Mouse (Mus musculus) c-Kit-positive CD71-negative TER-119-negative erythroid progenitor cells, embryonic 14.5 days (primary cell): Measurements from ENCODE around the gene Commd6.

ENCODE experiments used
- DNase-seq: peaks from one replicate; pipeline ENCODE4 v3.0.0-alpha.2; 2013; ENCODE audit warnings: low read depth

The Commd6 gene

DNA sequence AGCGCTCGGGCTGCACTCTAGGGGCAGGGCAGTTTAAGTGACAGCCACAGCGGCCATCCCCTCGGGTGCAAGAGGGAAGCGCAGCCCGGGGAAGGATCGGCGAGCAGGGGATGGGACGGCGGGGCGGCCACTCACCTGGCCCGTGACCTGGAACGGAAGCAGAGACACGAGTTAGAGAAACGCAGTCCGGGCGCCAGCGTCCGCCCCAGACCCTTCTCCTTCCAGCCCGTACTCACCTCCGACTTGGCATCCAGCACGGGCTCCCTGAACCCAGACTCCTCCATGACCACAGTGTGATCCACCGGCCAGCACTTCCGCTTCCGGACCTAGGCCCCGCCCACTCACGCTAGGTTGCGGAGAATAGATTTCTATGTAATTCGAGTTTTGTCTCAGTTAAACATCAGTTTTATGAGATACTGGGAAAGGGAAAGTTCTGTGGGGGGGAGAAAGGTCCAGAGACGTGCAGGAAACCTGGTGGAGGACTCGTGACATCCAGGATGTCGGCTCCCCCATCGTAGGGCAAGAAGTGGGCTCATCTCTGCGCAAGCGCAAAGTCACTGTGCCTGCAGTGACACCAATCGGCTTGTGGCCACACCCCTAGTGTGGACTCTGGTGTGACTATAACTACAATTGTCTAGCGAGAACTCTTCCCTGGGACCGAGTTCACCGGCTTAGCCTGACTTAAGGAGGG lies at the start of gene Commd6:
TSS of gene Commd6 (minus strand) at position 534 of the 691 bp plus-strand sequence.
- peak; percentile 84 for DNase-seq

DNA sequence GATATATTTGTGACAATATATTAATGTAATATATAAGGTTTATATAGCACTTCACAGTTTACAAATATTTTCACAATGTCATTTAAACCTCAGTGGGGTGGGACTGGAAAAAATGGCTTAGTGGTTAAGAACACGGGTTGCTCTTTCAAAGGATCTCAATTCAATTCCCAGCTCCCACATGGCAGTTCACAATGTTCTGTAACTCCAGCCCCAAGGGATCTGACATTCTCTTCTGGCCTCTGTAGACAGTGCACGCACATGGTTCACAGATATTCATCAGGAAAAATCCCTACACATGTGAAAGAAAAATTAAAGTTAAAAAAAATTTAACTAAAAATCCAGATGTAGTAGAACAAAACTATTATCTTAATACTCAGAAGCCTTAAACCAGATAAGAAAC lies 47.9 kb upstream of the Commd6 start:
- DNase-seq: no peak

DNA sequence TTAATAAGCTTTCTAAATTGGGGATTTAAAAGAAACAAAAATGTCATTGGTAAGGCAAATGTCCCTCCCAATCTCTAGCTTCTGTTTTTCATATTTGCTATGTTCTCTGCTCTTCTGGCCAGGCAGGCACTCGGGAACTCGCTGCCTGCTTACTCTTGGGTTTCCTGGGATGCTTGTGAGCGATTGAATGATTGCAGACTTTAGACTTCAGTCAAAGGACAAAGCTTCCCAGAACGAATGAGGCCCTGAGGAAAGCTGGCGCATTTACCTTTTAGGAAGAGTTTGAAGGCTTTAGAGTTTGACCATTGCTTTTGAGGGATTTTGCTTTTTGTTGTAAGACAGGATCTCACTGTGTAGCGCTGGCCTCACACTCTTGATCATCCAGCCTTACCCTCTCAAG lies 47.2 kb upstream of the Commd6 start:
- no peak for DNase-seq

DNA sequence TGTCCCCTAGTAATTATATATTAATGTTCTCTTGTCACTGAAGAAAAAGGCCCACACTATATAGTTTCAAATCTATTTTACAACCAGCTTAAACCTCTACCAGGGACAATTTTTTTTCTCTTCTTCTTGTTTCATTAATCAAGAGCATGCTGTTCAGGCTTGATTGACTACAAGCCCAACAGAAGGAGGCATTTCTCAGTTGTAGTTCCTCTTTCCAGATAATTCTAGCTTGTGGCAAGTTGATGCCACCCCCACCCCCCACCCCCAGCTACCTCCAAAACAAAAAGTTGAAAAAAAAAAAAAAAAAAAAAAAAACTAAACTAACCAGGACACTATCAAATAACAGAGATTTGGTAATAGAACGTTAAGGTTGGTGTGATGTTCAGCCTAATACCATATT lies 31.7 kb upstream of the Commd6 start:
- DNase-seq: no peak

DNA sequence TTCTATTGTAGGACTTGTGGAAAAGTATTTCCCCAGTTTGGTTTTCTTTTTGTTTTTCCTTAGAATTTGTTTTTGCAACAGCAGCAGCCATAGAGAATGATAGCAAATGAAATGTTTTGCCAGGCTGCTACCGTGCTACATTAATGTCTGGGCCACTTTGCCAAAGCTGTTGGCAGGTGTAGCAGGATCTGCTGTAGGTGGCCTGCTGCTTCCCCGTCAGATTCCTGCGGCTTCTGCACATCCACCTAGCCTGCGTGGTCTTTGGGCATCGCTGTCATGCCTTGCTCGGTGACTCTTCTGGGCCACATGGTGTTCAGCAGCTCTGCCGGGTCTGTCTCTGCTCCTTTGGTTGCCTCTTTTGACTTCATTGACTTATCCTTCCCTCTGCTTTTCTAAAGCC lies 28.1 kb upstream of the Commd6 start:
- DNase-seq: no peak

DNA sequence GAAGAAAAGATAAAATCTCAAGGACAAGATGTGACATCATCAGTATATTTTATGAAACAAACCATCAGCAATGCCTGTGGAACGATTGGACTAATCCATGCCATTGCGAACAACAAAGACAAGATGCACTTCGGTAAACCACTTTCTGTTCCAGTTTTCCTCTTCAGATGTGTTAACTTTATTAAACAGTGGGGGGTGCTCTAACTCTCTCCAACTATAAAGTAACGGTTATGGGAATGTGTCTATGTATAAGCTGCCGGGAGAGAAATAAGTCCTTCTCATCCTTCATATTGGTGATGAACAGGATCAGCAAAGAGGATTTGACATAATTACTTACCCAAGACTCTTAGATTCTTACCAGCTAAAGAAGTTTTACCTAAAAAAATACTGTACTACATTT lies 26.1 kb upstream of the Commd6 start:
- no peak for DNase-seq

DNA sequence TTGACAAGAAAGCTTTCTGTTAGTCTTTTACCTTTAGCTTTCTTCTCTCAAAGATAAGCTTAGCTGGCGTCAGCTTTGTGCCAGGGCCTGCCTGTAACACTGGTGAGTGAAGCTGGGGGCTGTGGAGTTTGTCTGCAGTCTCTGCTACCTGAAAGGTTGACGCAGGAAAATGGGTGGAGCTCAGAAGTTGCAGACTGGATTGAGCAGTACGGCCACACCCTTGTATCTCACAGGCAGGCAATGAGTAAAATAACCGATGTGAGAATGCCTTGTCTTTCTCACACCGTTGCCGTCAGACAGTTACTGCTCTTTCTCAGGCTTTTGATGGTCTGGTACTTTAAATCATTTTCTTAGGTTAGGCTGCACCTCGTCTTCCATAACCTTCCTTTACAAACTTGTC lies 25.6 kb upstream of the Commd6 start:
- DNase-seq: no peak

DNA sequence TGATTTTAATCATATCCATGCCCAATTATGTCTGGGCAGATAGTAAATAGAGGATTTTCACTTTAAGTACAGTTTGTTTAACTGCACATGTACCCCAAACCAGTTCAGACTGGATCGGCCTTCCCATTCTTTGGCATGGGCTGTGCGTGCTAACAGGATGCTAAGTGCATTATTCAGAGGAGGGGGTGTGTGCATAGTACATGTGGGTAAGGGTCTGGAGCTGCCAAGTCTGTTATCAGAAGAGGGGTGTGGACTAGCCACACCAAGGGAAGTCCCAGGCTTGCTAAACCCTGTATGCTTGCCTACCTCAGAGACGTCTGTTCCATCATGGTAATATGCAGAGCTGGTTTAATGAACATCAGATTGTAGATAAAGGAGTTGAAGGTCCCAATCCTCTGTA lies 23.8 kb upstream of the Commd6 start:
- no peak for DNase-seq

DNA sequence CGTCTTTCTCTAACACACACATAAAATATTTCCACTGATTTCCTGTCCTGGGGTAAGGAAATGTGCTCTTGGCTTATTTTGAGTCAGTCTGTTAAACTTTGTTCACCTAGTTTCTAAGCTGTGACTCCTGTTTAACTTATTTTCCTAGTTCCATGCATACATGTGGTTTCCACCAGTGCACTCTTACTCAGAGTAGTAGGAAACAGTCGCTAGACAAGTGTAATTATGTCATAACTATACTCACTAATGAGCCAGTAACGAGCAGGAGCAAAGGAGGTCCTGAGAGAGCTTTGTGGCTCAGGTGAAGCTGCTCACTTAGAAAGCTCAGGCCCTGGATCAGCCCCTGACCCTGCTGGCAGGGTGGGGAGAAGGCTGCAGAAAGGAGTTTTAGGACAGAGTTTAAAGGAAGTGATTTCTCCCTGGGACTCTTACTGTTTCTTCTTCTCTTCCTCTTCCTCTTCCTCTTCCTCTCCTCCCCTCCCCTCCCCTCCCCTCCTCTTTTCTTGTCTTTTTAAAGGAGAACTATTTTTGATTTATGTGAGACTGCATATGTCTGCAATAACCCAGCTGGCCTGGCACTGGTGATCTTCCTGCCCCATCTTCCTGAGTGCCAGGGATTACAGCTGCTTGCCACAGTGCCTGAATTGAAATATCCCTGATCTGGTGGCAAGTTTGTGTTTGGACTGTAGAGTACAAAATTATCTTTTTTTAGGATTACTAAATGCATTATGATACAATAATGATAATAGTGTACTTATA lies 21.3 kb upstream of the Commd6 start:
- DNase-seq: no peak

DNA sequence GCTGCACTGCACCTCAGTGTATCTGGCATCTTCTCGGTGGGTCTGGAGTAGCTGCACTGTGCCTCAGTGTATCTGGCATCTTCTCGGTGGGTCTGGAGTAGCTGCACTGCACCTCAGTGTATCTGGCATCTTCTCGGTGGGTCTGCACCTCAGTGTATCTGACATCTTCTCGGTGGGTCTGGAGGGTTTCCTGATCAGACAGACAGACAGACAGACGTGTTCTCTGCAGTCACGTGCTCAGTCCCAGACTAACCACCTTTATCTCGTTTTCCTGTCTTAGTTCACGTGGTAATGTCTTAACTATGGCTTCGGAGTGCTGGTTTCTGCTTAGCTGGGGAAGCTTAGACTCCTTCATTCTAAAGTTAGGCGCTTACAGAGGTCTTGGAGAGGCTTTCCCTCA lies 15.8 kb upstream of the Commd6 start:
- DNase-seq: no peak

DNA sequence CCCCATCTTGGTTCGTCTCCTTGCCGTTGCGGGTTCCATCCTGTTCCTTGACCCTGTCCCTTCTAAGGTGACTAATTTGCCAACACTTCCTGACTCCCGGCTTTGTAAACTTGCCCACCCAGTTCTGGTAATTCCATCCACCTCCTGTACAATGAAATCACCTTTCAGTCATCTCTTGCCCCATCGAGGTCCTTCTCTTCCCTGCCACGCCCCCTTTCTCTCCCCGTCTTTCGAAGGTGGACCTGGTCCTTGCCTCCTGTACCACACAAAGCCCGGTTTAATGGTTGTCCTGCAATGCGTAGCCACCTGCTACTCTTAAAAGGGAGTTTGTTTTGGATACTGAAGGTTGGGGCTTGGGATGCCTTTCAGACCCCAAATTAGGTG lies 14.0 kb upstream of the Commd6 start:
- DNase-seq: no peak

DNA sequence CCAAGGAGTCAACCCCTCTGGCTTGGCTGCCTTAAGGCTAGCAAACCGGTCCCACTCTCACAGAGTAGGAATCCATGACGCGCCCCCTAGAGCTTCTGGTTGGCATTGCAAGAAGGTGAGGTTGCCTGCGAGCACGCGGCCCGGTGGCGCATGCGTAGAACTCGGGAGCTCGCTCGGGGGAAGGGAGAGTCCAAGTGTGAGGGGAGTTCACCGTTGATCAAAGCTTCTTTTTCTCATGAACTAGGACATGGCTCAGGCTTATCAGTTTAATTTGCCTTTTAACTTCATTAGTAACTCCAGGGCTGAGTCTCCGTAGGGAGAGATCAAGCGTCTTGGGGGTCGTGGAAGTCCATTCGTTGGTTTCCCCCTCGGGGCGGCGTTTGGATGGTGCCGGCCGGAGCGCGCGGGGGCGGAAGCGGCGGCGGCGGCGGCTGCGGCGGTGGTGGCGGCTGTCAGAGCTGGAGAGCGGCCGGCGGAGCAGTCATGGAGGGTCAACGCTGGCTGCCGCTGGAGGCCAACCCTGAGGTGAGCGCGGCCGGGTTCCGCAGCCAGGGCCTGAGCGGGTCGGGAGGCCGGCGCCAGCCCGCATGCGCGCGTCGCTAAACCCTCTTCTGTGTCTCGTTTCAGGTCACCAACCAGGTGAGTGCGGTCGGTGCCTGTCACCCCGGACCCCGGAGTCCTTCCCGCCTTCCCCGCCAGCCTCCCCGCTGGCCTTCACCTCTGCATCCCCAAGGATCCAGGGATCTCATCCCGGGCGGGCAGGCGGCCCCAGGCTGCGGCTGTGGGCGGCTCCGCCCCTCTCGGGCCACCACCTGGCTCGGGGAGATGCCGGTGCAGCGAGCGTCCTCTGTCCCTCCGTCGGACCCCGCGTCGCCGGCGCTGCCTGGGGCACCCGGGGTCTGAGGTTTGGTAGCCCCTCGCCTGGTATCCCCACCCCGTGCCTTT lies 13.4 kb upstream of the Commd6 start, which contains the start of gene Uchl3:
TSS of gene Uchl3 (plus strand) at position 387 of the 945 bp plus-strand sequence.
- DNase-seq: peak; percentile 95

DNA sequence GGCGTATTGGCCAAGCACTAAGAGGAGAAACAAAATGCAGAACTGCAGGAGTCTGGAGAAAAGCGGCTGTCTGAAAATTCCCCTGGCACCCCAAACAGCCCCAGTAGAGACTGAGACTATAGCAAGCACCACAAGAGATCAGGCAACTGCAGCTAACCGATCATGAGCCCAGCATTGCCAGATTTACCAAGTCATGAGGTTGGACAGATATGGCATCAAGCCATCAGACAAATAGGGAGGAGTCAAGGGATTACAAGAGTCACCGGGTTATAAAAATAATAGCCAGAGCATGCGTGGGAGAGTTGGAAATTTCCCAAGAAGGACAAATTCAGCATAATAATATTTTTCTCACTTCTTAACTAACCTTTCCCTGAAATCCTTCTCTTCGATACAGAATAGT lies 12.1 kb upstream of the Commd6 start:
- no peak for DNase-seq

DNA sequence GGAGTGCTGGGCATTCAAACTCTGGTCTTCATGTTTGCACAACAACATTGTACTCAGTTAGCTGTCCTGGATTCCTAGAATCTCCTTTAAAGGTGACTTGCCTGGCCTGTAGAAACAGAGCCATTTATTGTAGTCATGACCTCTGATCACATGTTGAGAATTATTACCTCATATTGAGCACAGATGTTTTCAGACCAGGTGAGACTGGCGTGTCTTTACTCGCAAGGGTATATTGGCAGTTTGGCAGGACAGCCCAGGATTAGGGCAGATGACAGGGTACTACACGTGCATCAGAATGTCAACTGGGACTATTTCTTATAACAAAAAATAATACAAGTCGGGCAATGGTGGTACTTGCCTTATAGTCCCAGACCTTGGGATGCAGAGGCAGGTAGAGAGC lies 10.1 kb upstream of the Commd6 start:
- no peak for DNase-seq

DNA sequence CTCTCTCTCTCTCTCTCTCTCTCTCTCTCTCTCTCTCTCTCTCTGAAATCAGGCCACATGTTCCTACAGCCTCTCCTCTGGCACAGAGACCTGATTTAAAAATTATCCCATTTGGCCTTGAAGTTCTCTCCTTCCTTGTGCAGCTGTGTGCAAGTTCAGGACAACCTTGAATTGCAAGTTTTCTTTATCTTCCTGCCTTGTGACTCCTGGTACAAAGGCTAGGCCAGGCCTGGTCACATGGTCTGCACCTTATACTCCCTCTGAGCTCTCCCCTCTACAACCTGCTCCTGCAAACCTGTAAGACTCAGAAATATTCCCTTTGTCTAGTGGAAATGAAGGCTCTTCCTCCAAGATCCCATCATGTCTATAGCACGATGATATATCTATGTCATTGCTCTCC lies 4.5 kb upstream of the Commd6 start:
- DNase-seq: no peak

DNA sequence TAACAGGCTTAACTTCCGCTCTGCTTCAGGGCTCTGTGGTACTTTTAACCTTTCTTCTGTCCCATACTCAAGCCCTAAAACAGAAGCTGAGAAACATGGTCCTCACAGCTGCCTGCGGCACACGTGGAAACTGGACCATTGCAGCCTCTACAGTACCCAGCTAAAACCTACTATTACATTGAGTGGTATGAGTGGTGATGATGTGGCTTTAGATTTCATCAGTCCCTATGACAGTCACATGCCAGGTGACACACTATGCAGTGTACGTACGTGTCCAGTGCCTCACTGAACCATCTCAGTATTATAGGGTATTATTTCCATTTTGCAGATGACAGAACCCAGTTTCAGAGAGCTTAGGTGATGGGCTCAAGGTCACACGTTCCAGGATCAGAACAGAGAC lies 3.1 kb downstream of the Commd6 start:
- DNase-seq: no peak

DNA sequence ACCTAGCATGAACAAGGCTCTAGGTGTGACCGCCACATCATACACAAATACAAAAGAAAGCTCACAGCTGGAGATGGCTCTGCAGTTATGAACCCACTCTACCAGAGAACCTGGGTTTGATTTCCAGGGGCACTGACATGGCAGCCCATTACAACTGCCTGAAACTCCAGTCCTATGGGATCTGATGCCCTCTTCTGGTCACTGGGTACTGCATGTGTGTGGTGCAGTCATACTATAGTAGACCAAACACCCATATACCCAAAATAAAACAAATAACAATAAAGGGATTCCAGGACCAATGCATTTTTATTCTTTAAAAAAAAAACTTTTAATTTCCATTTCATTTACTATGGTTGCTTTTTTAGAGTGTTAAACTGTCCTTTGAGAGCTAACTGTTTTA lies 4.7 kb downstream of the Commd6 start:
- no peak for DNase-seq

DNA sequence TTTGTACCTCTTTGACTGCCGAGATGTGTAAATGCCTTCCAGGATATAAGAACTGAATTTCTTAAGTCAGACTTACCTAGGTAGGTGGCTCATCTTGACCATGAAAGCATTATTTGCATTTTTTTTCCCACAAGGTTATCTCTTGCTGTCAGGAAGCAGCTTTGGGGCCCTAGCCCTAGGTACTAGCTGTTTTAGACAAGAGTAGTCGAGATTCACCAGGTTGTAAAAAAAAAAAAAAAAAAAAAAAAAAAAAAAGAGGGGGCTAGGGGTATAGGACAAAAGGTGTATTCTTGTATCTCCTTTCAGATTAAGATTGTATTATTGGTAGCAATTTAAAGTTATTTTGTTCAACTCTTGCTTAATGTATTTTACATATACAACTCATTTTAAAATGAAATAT lies 9.9 kb downstream of the Commd6 start:
- DNase-seq: no peak

DNA sequence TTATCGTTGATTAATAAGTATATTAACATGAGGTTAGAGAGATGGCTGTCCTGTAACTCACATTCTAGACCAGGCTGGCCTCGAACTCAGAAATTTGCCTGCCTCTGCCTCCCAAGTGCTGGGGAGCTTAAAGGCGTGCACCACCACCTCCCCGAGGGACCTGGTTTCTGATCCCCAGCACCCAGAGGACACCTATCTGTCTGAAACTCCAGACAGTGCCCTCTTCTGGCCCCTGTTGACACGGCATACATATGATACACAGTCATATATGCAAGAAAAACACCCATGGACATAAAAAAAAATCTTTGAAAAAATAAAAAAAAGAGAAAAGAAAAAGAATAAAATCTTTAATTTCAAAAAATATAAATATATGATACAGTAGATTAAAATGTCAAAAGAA lies 22.8 kb downstream of the Commd6 start:
- no peak for DNase-seq

DNA sequence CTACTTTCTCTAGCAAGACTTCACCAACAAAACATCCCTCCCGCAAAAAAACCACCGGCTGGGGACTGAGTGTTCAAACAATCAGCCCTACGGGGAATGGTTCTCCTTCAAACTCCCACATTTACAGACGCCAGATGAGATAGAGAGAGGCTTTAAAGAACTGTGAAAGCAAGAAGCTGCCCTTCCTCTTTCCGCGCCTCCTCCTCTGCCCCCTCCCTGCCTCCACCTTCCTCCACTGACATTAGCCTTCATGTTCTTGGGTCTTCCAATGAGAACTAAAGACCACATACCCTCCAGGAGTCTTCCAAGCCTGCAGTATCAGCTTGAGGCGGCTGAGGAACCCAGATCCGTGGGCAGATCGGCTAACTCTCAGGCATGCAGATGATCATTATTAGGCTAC lies 24.3 kb downstream of the Commd6 start:
- DNase-seq: no peak

DNA sequence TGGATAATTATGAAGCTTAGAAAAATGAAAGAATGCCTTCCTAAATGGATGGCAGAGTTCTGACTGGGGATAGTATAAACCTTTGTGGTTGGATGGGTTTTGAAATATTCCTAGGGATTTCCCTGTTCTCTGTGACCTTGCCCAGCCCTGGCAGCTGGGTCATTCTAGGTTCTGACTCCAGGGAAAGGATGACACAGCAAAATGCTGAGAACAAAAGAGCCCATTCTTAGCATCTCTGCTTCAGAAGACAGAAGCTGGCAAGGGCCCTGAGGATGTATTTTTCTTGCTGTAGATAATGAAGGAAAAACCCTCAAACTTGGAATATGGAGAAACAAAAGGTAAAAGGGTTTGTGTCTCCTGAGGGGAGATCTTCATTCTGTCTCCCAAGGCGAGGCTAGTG lies 27.3 kb downstream of the Commd6 start:
- DNase-seq: no peak

DNA sequence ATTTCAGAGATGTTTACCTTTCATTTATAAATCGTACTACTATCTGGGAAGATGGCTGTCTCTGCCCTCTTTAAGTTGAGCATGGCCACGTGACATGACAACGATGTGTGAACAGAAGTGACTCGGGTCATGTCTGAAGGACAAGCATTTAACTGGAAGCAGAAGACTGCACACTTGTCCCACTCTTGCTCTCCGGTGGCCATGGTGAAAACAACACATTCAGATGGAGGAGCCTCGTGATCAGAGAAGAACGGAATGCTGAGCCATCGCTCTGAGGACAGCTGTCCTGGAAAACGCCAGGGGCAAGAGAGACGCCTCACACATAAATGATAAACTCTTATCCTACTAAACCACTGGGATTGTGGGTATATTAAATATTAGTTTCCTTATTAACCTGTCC lies 29.8 kb downstream of the Commd6 start:
- no peak for DNase-seq
